Mouse (Mus musculus) olfactory bulb, adult 2 months (tissue): ENCODE data around the gene Rpl6. TPM values are rescaled to one million over a fixed set of nuclear protein-coding genes. Genes with fewer than 3 reads are reported as not detected.
A peak's percentile ranks its signal among the peaks of the same experiment; 100 is the strongest.

Source experiments
- H3K27ac ChIP-seq: fragments of 200-500 bp; 2 replicates; pipeline ENCODE4 v1.5.1; 2012; ENCODE audit warnings: low read depth, low read length; ENCODE audit not compliant: insufficient read depth
- H3K4me1 ChIP-seq: fragments of 200-500 bp; 2 replicates; pipeline ENCODE4 v1.6.1; 2012; ENCODE audit warnings: low read length; ENCODE audit not compliant: control insufficient read depth, insufficient read depth
- H3K4me3 ChIP-seq: fragments of 200-500 bp; 2 replicates; pipeline ENCODE4 v1.5.1; 2012; ENCODE audit warnings: mild to moderate bottlenecking, low read depth, low read length, moderate library complexity; ENCODE audit not compliant: insufficient read depth
- CTCF ChIP-seq: fragments of 200-500 bp; IDR thresholded peaks from 2 replicates; pipeline ENCODE4 v1.5.1; 2012; ENCODE audit warnings: low read depth, mild to moderate bottlenecking, low read length, moderate library complexity; ENCODE audit not compliant: insufficient read depth
- POLR2A ChIP-seq: fragments of 200-500 bp; IDR thresholded peaks from 2 replicates; pipeline ENCODE4 v1.6.1; 2012; ENCODE audit warnings: mild to moderate bottlenecking, low read depth, low read length, moderate library complexity; ENCODE audit not compliant: insufficient read depth
- WGBS: fragments of 180-500 bp; shearing (Covaris S2); methylation state at CpG from one replicate; pipeline ENCODE4 v1.1.7; 2018; 5-methylcytosine and 5-hydroxymethylcytosine counted together
- polyA plus RNA-seq: library from polyadenylated mRNA; stranded (reverse); fragments of >200 nt; gene quantifications from 2 replicates; pipeline ENCODE4 v1.2.4, GENCODE M21; 2012; ENCODE audit warnings: low replicate concordance; ENCODE audit not compliant: missing spikeins, insufficient read depth, insufficient read length

The Rpl6 gene
- polyA plus RNA-seq, result not detected in 2 replicates

DNA sequence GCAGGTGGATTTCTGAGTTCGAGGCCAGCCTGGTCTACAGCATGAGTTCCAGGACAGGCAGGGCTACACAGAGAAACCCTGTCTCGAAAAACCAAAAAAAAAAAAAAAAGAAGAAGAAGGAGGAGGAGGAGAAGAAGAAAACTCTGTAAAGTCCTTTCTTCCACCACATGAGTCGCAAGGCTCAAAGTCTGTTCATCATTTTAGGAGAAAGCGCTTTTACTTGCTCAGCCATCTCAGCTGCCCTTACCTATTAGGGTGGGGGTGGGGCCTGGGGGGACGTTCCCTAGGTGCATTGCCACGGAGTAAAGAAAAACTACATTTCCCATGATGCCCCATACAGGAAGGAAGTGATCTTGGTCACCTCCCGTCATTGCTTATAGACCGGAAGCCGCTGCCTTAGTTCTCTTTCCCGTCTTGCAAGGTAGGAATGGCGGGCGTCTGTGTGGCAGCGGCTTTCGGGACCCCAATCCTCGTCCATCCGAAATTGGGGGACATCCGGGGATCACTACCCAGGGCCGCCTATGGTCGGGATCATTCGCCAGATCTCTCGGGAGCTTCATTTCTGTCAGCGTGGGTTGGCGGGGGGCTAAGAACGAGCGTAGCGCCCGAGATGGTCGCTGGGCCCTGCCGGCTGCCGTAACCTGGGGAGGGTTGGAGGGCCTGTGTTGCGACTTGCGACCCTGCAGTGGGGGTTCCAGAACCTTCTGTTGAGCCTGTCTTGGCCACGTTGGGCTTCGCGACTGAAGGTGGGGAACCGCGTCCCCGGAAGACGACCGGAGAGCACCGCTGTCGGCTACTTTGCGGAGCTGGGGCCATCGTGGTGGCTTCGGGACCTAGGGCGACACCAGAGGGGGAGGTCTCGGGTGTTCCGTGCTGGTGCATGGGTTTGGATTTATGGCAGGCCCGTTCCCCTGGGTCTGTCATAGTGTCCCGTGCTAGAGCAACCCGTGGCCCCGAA is at the start of gene Rpl6:
Gene Rpl6 (plus strand): TSS at position 350 of the 958 bp plus-strand sequence.
- WGBS, result under 1% methylated on average over 52 of the region's 52 CpGs
- Histone ChIP-seq H3K27ac (peak within 1 kb of the TSS; percentile 19; the same call in 1 of the 2 replicates), H3K4me3 (peak within 1 kb of the TSS; percentile 66), H3K4me1 (peaks cover 13% of the 10 kb centered on the region)
- TF ChIP-seq POLR2A, result peak; percentile 73
- TF ChIP-seq CTCF, result no peak

DNA sequence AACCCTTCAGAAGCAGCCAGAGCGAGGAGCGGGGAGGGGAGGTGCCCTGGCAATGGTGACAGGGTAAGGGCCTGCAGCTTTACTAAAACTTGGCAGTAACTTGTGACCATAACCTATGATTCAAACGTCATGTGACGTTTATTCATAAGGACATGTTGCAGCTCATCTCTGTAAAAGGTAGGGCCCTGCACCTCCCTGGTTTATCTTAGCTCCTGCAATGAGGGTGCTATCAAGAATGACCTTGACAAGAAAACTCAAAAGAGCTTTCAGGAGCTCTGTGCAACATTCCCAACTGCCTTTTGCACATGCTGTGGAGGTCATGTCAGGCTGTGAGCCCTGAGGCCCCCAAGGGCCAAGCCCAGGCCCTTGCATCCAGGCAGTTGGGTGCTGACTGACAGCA is 48.2 kb upstream of the Rpl6 start:
- TF ChIP-seq POLR2A (no peak), CTCF (no peak)
- Histone ChIP-seq H3K27ac (no peak overlapping the region), H3K4me3 (no peak overlapping the region), H3K4me1 (peaks cover 10% of the 10 kb centered on the region; the same call in 1 of the 2 replicates)
- WGBS, result 82% methylated on average over 4 of the region's 4 CpGs

DNA sequence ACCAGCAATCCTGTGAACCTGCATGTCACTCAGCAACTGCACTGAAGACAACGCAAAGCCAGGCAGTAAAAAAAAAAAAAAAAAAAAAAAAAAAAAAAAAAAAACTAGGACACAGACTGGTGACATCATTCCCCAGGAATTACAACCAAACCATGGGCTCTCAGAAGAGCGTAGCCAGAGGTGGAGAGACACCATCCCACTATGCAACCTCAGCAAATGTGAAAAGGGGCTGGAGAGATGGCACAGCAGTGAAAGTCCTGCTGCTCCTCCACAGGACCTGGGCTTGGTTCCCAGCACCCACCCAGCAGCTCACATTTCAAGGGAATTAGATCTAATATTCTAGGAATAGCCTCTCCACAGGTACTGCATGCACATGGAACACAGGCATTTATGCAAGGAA is 47.3 kb upstream of the Rpl6 start:
- Histone ChIP-seq H3K4me1 (peaks cover 10% of the 10 kb centered on the region; the same call in 1 of the 2 replicates), H3K27ac (no peak overlapping the region), H3K4me3 (no peak overlapping the region)
- TF ChIP-seq POLR2A, result no peak
- no peak for TF ChIP-seq CTCF
- WGBS, result 56% methylated on average over 2 of the region's 2 CpGs

DNA sequence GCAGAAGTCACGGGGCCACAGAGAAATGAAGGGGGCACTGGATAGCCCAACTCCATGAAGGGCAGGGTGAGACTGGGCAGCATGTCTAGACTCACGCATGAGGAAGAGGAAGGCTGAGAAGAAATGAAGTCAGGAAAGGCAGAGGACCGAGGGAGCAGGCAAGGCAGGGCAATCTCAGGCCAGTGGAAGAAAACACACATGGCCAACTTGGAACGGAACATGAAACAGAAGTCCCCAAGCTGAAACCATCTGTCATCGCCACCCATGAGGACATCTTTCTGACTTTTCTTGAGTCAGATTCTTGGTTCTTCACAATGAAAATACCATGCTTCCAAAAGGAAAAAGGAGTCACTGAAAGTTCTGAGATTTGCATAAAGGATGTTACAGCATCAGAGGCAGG is 46.8 kb upstream of the Rpl6 start:
- TF ChIP-seq POLR2A, result no peak
- no peak for TF ChIP-seq CTCF
- WGBS, result 98% methylated on average over 5 of the region's 5 CpGs
- H3K27ac ChIP-seq, result no peak overlapping the region

DNA sequence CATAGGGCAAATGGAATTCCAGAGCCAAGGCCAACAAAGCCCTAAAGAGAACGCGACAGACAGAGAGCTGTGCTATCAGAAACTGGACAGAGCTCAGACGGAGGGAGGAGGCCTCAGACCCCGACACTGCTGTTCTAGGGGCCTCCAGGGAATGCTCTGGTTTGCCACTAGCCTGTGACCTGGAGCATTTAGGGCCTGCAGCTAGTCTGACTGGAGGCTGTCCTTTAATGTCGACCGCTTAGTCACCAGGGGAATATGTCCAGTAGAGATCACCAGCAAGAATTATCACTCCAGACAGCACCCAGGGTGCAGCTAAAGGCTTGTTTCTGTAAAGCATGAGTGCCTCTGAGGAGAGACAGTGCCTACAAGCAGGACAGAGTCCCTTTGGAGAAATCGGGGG is 45.3 kb upstream of the Rpl6 start:
- WGBS, result 91% methylated on average over 7 of the region's 7 CpGs
- H3K27ac ChIP-seq, result no peak overlapping the region

More for the DNA sequence above, 46.8 kb upstream of the Rpl6 start:
- Histone ChIP-seq H3K4me3 (no peak overlapping the region), H3K4me1 (peaks cover 13% of the 10 kb centered on the region; the same call in 1 of the 2 replicates)

DNA sequence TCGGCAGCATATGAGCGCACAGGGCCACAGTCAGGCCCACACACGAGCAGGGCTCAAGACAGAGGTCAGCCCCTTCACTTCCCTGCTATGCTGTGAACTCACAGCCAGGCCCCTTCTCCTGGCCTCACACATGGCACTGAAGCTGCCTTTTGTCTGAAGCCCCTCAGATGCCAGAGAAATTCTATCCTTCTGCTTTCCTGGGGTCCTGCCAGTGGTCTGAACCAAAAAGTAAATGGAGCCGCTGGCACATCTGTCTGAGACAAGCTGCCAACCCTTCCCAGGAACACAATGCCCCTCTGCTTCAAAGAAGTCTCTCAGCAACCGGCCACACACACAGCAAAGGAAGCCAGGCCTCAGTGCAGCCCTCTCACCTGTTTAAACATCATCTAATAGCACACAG is 42.0 kb upstream of the Rpl6 start:
- Histone ChIP-seq H3K4me3 (no peak overlapping the region), H3K27ac (no peak overlapping the region), H3K4me1 (0 out of 2 replicates have a peak, but pooled peaks cover 7% of the 10 kb centered on the region)
- WGBS, result 28% methylated on average over 5 of the region's 5 CpGs
- no peak for TF ChIP-seq CTCF
- TF ChIP-seq POLR2A, result no peak

More for the DNA sequence above, 45.3 kb upstream of the Rpl6 start:
- no peak overlapping the region for H3K4me3 ChIP-seq
- H3K4me1 ChIP-seq, result peaks cover 14% of the 10 kb centered on the region; the same call in 1 of the 2 replicates
- no peak for TF ChIP-seq CTCF
- TF ChIP-seq POLR2A, result no peak

DNA sequence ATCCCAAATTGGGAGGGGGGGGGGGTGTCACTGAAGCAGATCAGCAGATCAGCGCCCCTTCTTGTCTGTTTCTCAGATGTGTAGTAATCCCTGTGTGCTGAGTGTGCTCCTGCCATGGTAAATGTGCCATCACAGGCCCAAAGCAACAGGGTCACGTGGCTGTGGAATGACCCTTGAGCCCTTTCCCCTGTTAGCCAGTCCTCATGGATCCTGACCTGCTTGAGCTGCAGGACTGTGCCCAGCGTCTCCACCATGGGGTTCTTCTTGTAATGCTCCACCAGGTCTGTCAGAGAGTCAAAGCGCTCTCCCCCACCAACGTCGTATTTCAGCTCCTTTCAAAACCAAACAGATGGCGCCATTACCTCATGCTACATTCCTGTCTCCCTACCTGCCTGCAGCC is 41.4 kb upstream of the Rpl6 start:
- TF ChIP-seq POLR2A, result no peak
- no peak for TF ChIP-seq CTCF
- 84% methylated on average over 7 of the region's 7 CpGs for WGBS
- Histone ChIP-seq H3K4me3 (no peak overlapping the region), H3K27ac (no peak overlapping the region), H3K4me1 (0 out of 2 replicates have a peak, but pooled peaks cover 4% of the 10 kb centered on the region)

DNA sequence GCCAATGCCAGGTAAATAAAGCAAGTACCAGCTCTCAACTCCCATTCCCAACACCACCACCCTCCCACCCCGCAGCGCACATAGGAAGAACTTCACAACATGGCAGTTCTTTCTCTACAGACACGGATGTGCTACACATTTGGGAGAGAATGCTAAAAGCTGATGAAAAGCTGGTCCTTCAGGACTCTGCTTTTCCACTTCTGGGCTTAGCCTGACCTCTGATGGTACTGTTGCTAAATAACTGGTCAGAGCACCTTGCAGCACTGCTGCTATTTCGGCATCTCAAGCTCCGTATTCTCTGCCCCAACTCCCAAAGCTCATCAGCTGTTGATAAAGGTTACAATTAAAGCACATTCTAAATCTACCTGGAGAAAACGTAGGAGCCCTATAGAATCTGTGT is 37.4 kb upstream of the Rpl6 start:
- no peak overlapping the region for H3K4me3 ChIP-seq
- 92% methylated on average over 6 of the region's 6 CpGs for WGBS
- TF ChIP-seq POLR2A (no peak), CTCF (no peak)
- H3K4me1 ChIP-seq, result 0 out of 2 replicates have a peak, but pooled peaks cover 4% of the 10 kb centered on the region
- H3K27ac ChIP-seq, result no peak overlapping the region

DNA sequence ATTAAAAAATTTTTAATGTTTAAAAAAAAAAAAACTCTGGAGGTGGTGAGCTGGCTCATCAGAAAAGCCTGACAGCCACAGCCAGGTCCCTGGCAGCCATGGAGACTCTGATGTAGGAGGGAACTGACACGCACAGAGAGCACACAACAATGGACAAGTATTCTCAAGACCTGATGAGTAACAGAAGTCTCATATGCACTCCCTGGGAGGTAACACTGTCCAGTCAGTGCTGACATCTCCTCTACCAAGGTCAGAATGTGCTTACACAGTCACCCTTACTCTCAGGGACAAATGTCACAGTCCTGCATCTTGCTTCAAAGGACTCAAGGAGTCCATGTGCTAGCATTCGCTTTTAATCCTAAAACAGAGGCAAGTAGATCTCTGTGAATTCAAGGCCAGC is 34.7 kb upstream of the Rpl6 start:
- Histone ChIP-seq H3K4me1 (peaks cover 7% of the 10 kb centered on the region), H3K4me3 (no peak overlapping the region), H3K27ac (no peak overlapping the region)
- TF ChIP-seq CTCF (no peak), POLR2A (no peak)
- 83% methylated on average over 2 of the region's 2 CpGs for WGBS
